Mouse (Mus musculus) left cerebral cortex, postnatal 36 days (tissue): ENCODE measurements around the gene Vmn1r33. TPM values are rescaled to one million over a fixed set of nuclear protein-coding genes. Genes with fewer than 3 reads are reported as not detected.
"Not testable (repeated sequence)": the region's sequence is repeated elsewhere in the genome, so short reads cannot be mapped to it uniquely, and the experiment has no call there.

ENCODE experiments used
- DNase-seq, 2 experiments: peaks; one replicate each; pipeline ENCODE4 v3.0.0; 2021 to 2022; ENCODE audit warnings: low spot score in 2 of 2, mixed read lengths in 1 of 2
- intact Hi-C: fragments of 180-260 bp; cut with DNase I; formaldehyde crosslinking; loops from one replicate; pipeline ENCODE4 v1.15.1; 2025
- total RNA-seq, 2 experiments: library from RNA; stranded (reverse); gene quantifications; 2 replicates each; pipeline ENCODE4 v1.2.3; 2021

The Vmn1r33 gene
- total RNA-seq: not detected

GRCm38 (mm10) chr6:66618182-66618581, at the start of gene Vmn1r33:
Vmn1r33 (minus strand) TSS chr6:66618282.
- intact Hi-C loops, DNase-seq: not testable (repeated sequence)

DNA sequence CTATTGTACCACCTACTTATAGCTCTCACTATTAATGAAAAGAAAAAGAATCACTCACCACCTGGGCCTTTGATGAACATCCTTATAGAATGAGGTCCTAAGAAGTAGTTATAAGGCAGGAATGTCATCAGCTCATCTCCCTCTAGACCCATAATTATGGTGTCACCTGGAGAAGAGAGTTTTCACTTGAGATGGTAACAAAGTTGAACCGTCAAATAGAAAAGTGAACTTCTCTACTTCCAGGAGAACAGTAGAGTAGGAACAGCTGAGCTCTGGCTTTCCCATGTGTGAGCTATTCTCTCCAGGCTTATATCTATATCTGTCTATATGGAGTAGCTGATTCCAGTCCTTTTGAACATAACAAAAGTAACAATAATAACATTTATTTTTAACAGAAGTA, 25.7 kb upstream of the Vmn1r33 start, which contains the start of gene Vmn1r34:
Vmn1r34 (minus strand) TSS at position 101 of the 400 bp plus-strand sequence.
- no peak for DNase-seq
- intact Hi-C loops: no loop called here

- intact Hi-C loops: no loop called here
- no peak for DNase-seq
These were observed 22.3 kb downstream of the Vmn1r33 start for GRCm38 (mm10) chr6:66595804-66596203.

Other genes with a start within 250 kb of the Vmn1r33 start
- gene Mad2l1, start 82.9 kb downstream of the Vmn1r33 start, total RNA-seq: 1 to 10 TPM; 8.0 to 8.7 TPM
- not detected for gene Vmn1r32, start 58.2 kb downstream of the Vmn1r33 start, total RNA-seq
- not detected for gene Vmn1r34, start 25.6 kb upstream of the Vmn1r33 start, total RNA-seq
- gene Vmn1r35, start 67.6 kb upstream of the Vmn1r33 start, total RNA-seq: not detected
- gene Vmn1r36, start 100.9 kb upstream of the Vmn1r33 start, total RNA-seq: not detected
- gene Vmn1r37, start 111.1 kb upstream of the Vmn1r33 start, total RNA-seq: not detected
- not detected for gene Vmn1r38, start 164.3 kb upstream of the Vmn1r33 start, total RNA-seq
- gene Vmn1r39, start 192.3 kb upstream of the Vmn1r33 start, total RNA-seq: not detected